Mouse (Mus musculus): ENCODE data around the gene Eral1. TPM values are rescaled to one million over a fixed set of nuclear protein-coding genes. Genes with fewer than 3 reads are reported as not detected.

The Eral1 gene
- polyA plus RNA-seq, 2 experiments = 9.8 to 14.9 TPM

DNA sequence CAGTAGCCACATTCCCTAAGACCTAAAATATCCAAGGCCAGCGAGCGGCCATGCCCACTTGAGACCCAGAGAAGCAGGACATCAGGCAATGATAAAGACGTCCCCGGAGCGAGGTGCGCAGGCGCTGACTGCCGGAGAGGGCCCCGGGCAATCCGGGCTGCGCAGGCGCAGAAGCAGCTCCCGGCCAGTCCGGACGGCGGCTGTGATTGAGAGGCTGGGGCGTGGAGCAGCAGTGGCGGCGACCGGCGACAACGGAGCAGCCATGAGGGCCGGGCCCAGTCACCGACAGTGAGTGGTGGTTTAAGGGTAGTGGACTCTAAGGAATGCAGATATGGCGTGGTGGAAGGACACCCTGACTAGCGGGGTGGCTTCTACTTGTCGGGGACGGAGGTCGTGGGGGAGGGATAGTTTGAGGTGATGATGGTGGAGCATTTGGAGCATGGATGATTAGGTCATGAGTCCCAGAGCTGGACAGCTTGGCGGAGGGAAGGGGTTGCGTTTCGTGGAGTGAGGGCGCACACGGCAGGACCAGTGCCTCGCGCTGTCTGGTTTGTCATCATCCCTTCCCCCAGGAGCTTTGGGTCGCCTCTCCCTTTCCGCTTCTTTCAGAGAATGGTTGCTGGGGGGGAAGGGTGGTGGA lies 14.4 kb upstream of the Eral1 start, which contains the start of gene Fam222b:
Fam222b (plus strand) TSS at position 157 of the 640 bp plus-strand sequence.
- no peaks in the 10 kb centered on the region for H3K27me3 ChIP-seq (ENCODE audit: control insufficient read depth, insufficient read depth, low read length)
- H3K4me1 ChIP-seq (replicated peaks; ENCODE audit: control insufficient read depth in 2 of 2, insufficient read depth in 2 of 2, low read length in 1 of 2) = peaks cover 0 to 14% of the 10 kb centered on the region in 2 experiments; a peak in 2 of 4 replicates
- peak within 1 kb of the TSS; percentile 56 to 93 for H3K4me3 ChIP-seq (ENCODE audit: insufficient read depth in 1 of 2, low read depth in 2 of 2, low read length in 2 of 2)
- TF ChIP-seq CTCF (IDR thresholded peaks at IDR 0.05; ENCODE audit: low read depth) (no peak; the same call in 1 of the 2 replicates), EP300 (IDR thresholded peaks at IDR 0.05; ENCODE audit: low read depth) (no peak)
- 1% methylated on average over 38 of the region's 38 CpGs for WGBS (ENCODE audit: insufficient replicate concordance)
- H3K9me3 ChIP-seq (ENCODE audit: control insufficient read depth, low read length) = no peaks in the 10 kb centered on the region
- peak within 1 kb of the TSS; percentile 75 for H3K4me2 ChIP-seq (ENCODE audit: low read depth)
- peak; percentile 87 for ATAC-seq (ENCODE audit: insufficient read depth)
- H3K27ac ChIP-seq = no peak within 1 kb of the TSS; the same call in 1 of the 2 replicates
- peak; percentile 71 to 75 (median 72) for DNase-seq (ENCODE audit: low read depth in 3 of 3, low spot score in 3 of 3)
- peak within 1 kb of the TSS; percentile 59 for H3K9ac ChIP-seq (replicated peaks)
- no peaks in the 10 kb centered on the region for H3K36me3 ChIP-seq (replicated peaks; ENCODE audit: control insufficient read depth, insufficient read depth, low read depth)

DNA sequence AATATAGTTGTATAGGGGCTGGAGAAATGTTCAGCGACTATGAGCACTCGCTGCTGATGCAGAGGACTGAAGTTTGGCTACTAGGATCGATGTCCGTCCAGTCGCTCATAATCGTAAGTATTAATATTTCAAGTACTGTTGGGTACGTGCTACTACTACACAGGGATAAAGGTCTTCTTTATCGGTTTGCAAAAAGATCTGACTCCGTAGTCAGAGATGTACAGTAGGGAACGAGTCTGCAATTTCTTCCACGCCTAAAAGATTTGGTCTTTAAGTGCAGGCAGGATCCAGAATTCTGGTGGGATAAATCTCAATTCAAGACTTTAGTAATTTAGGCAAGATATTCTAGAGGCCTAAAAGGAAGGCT lies 13.9 kb upstream of the Eral1 start:
- WGBS (ENCODE audit: insufficient replicate concordance) = 45% methylated on average over 11 of the region's 11 CpGs
- TF ChIP-seq EP300 (IDR thresholded peaks at IDR 0.05; ENCODE audit: low read depth) (no peak), CTCF (IDR thresholded peaks at IDR 0.05; ENCODE audit: low read depth) (no peak)
- Histone ChIP-seq H3K27me3 (ENCODE audit: control insufficient read depth, insufficient read depth, low read length) (no peaks in the 10 kb centered on the region), H3K4me2 (ENCODE audit: low read depth) (peak overlapping the region; percentile 75), H3K4me1 (replicated peaks; ENCODE audit: control insufficient read depth in 2 of 2, insufficient read depth in 2 of 2, low read length in 1 of 2) (peaks cover 0 to 14% of the 10 kb centered on the region in 2 experiments; a peak in 2 of 4 replicates), H3K36me3 (replicated peaks; ENCODE audit: control insufficient read depth, insufficient read depth, low read depth) (no peaks in the 10 kb centered on the region), H3K27ac (no peak overlapping the region; the same call in 1 of the 2 replicates), H3K9me3 (ENCODE audit: control insufficient read depth, low read length) (no peaks in the 10 kb centered on the region), H3K9ac (replicated peaks) (peak overlapping the region; percentile 59), H3K4me3 (ENCODE audit: insufficient read depth in 1 of 2, low read depth in 2 of 2, low read length in 2 of 2) (peak overlapping the region; percentile 56 to 93)
- ATAC-seq (ENCODE audit: insufficient read depth) (peak; percentile 20; the same call in 1 of the 2 replicates), DNase-seq (ENCODE audit: low read depth in 3 of 3, low spot score in 3 of 3) (no peak)

DNA sequence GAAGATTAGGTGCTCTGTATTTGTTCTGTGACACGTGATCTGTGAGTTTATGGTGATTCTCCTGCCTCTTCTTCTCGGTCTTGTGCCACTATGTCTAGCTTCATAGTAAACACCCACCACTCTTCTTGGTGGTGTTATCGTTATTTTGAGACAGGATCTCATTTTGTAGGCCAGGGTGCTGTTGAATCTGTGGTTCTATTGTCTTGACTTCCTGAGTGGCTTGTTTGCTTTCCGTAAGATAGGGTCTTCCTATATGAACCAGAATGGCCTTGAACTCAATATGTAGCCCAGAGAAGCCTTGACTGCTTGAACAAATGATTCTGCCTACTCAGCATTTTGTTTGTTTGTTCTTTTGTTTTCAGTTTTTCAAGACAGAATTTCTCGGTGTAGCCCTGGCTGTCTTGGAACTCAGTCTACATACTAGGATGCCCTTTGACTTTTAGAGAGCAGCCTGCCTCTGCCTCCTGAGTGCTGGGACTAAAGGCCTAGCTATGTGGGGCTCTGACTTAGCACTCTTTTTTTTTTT lies 7.6 kb upstream of the Eral1 start:
- H3K4me1 ChIP-seq (replicated peaks; ENCODE audit: control insufficient read depth in 2 of 2, insufficient read depth in 2 of 2, low read length in 1 of 2) = no peaks in the 10 kb centered on the region
- H3K4me2 ChIP-seq (ENCODE audit: low read depth) = no peak overlapping the region
- no peaks in the 10 kb centered on the region for H3K36me3 ChIP-seq (replicated peaks; ENCODE audit: control insufficient read depth, insufficient read depth, low read depth)
- H3K27ac ChIP-seq = no peak overlapping the region
- DNase-seq (ENCODE audit: low read depth in 3 of 3, low spot score in 3 of 3) (no peak), ATAC-seq (ENCODE audit: insufficient read depth) (peak; percentile 47; the same call in 1 of the 2 replicates)
- H3K9me3 ChIP-seq (ENCODE audit: control insufficient read depth, low read length) = no peaks in the 10 kb centered on the region
- H3K4me3 ChIP-seq (ENCODE audit: insufficient read depth in 1 of 2, low read depth in 2 of 2, low read length in 2 of 2) = no peak overlapping the region
- TF ChIP-seq CTCF (IDR thresholded peaks at IDR 0.05; ENCODE audit: low read depth) = no peak
- no peak overlapping the region for H3K9ac ChIP-seq (replicated peaks)
- whole genome bisulfite sequencing (ENCODE audit: insufficient replicate concordance) = 60% methylated on average over 5 of the region's 5 CpGs
- H3K27me3 ChIP-seq (ENCODE audit: control insufficient read depth, insufficient read depth, low read length) = no peaks in the 10 kb centered on the region

DNA sequence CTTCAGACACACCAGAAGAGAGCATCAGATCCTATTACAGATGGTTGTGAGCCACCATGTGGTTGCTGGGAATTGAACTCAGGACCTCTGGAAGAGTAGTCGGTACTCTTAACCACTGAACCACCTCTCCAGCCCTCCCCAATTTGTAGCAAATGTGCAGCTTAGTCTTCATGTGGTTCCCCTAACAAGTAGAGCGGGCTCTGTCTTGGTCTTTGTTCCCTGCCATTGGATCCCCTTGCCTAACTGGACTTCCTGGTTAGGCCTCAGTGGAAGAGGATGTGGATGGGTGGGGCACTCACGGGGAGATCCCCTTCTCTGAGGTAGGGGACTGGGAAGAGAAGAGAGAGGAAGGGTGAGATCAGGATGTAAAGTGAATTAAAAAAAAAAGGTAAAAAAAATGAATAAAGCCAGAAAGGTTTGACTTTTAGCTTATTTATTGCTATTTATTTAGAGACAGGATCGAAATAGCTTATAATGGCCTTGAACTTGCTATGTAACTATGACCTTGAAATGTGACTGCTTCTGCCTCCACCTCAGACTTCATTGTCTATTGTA lies 6.8 kb upstream of the Eral1 start:
- TF ChIP-seq CTCF (IDR thresholded peaks at IDR 0.05; ENCODE audit: low read depth) (no peak), EP300 (IDR thresholded peaks at IDR 0.05; ENCODE audit: low read depth) (no peak)

DNA sequence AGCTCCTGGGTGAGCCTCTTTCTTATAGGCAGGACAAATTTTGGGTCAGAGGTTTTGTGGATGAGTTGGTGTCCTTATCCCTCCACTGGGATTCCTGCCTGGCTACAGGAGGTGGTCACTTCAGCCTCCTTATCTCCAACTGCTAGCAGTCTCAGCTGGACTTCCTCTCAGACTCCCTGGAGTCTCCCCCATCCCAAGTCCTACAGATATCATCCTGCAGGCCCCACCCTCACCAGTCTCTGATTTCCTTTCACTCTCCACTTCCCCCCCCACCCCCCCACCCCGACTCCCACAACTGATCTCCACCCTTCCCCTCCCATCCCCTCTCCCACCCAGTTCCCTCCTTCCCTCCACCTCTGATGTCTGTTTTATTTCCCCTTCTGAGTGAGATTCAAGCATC lies 3.4 kb upstream of the Eral1 start:
- TF ChIP-seq CTCF (IDR thresholded peaks at IDR 0.05; ENCODE audit: low read depth) = no peak
- TF ChIP-seq EP300 (IDR thresholded peaks at IDR 0.05; ENCODE audit: low read depth) = no peak
- WGBS (ENCODE audit: insufficient replicate concordance) = 7% methylated on average over 1 of the region's 1 CpGs
- no peak for ATAC-seq (ENCODE audit: insufficient read depth)

More for the DNA sequence above, 6.8 kb upstream of the Eral1 start:
- H3K9ac ChIP-seq (replicated peaks) = no peak overlapping the region
- DNase-seq (ENCODE audit: low read depth in 3 of 3, low spot score in 3 of 3) (no peak), ATAC-seq (ENCODE audit: insufficient read depth) (no peak)
- WGBS (ENCODE audit: insufficient replicate concordance) = 71% methylated on average over 4 of the region's 4 CpGs
- no peaks in the 10 kb centered on the region for H3K9me3 ChIP-seq (ENCODE audit: control insufficient read depth, low read length)
- H3K36me3 ChIP-seq (replicated peaks; ENCODE audit: control insufficient read depth, insufficient read depth, low read depth) = no peaks in the 10 kb centered on the region
- no peak overlapping the region for H3K4me2 ChIP-seq (ENCODE audit: low read depth)
- H3K27me3 ChIP-seq (ENCODE audit: control insufficient read depth, insufficient read depth, low read length) = no peaks in the 10 kb centered on the region
- no peak overlapping the region for H3K4me3 ChIP-seq (ENCODE audit: insufficient read depth in 1 of 2, low read depth in 2 of 2, low read length in 2 of 2)
- H3K27ac ChIP-seq = no peak overlapping the region
- no peaks in the 10 kb centered on the region for H3K4me1 ChIP-seq (replicated peaks; ENCODE audit: control insufficient read depth in 2 of 2, insufficient read depth in 2 of 2, low read length in 1 of 2)

More for the DNA sequence above, 3.4 kb upstream of the Eral1 start:
- H3K9me3 ChIP-seq (ENCODE audit: control insufficient read depth, low read length) = no peaks in the 10 kb centered on the region
- no peak overlapping the region for H3K4me2 ChIP-seq (ENCODE audit: low read depth)
- H3K27me3 ChIP-seq (ENCODE audit: control insufficient read depth, insufficient read depth, low read length) = no peaks in the 10 kb centered on the region
- DNase-seq (ENCODE audit: low read depth in 3 of 3, low spot score in 3 of 3) = no peak
- H3K27ac ChIP-seq = no peak overlapping the region
- H3K4me1 ChIP-seq (replicated peaks; ENCODE audit: control insufficient read depth in 2 of 2, insufficient read depth in 2 of 2, low read length in 1 of 2) = peaks cover 10 to 13% of the 10 kb centered on the region in 2 experiments
- no peak overlapping the region for H3K4me3 ChIP-seq (ENCODE audit: insufficient read depth in 1 of 2, low read depth in 2 of 2, low read length in 2 of 2)
- no peaks in the 10 kb centered on the region for H3K36me3 ChIP-seq (replicated peaks; ENCODE audit: control insufficient read depth, insufficient read depth, low read depth)
- H3K9ac ChIP-seq (replicated peaks) = no peak overlapping the region
